In genomic region chr17:15790716-15791115, GRCm38 (mm10) we compare ENCODE assay signal across 16 mouse cellular contexts.
"Had no signal": no experiment of that assay in that cellular context is flagged by ENCODE, and none has a peak within 500 bp of the region (broad histone marks: within the 10 kb centered on the region; RNA-seq: fewer than 3 reads in every experiment).

No protein-coding gene starts in this region.

- DNase-seq: right cerebral cortex, adult 18-20 months; right cerebral cortex, postnatal 14 days; right cerebral cortex, postnatal 25 days; right cerebral cortex, postnatal 4 days; spleen, adult 18-20 months; thymus, adult 18-20 months; thymus, adult 2 months; thymus, postnatal 14 days; thymus, postnatal 25 days; thymus, postnatal 36 days; thymus, postnatal 4 days had no signal

- H3K27me3 ChIP-seq: neural tube, embryonic 12.5 days; neural tube, embryonic 13.5 days; neural tube, embryonic 15.5 days; stomach, embryonic 15.5 days had no signal

- H3K36me3 ChIP-seq: neural tube, embryonic 12.5 days; neural tube, embryonic 13.5 days; neural tube, embryonic 15.5 days; stomach, embryonic 15.5 days had no signal

- H3K4me2 ChIP-seq: neural tube, embryonic 12.5 days; neural tube, embryonic 13.5 days; neural tube, embryonic 15.5 days; stomach, embryonic 15.5 days had no signal

- H3K27ac ChIP-seq: neural tube, embryonic 12.5 days; neural tube, embryonic 13.5 days; neural tube, embryonic 15.5 days; stomach, embryonic 15.5 days; stomach, postnatal 0 days had no signal

- H3K4me3 ChIP-seq: neural tube, embryonic 12.5 days; neural tube, embryonic 13.5 days; neural tube, embryonic 15.5 days; stomach, embryonic 15.5 days had no signal

- H3K9me3 ChIP-seq: neural tube, embryonic 12.5 days; neural tube, embryonic 13.5 days; neural tube, embryonic 15.5 days; stomach, embryonic 15.5 days had no signal

- H3K4me1 ChIP-seq: neural tube, embryonic 12.5 days; neural tube, embryonic 13.5 days; neural tube, embryonic 15.5 days; stomach, embryonic 15.5 days had no signal

- H3K9ac ChIP-seq: neural tube, embryonic 12.5 days; neural tube, embryonic 13.5 days; neural tube, embryonic 15.5 days; stomach, embryonic 15.5 days had no signal
